Mouse (Mus musculus) gastrocnemius, adult 2 months (tissue): ENCODE measurements around the gene Yes1. TPM values are rescaled to one million over a fixed set of nuclear protein-coding genes. Genes with fewer than 3 reads are reported as not detected.

Experiments
- DNase-seq: peaks from one replicate; pipeline ENCODE4 v3.0.0; 2022
- H3K27ac ChIP-seq: fragments of 200-600 bp; 2 replicates; pipeline ENCODE4 v1.8.1; 2022; ENCODE audit warnings: mild to moderate bottlenecking
- H3K4me3 ChIP-seq: fragments of 200-600 bp; 2 replicates; pipeline ENCODE4 v1.8.1; 2022; ENCODE audit warnings: mild to moderate bottlenecking, moderate library complexity
- CTCF ChIP-seq: fragments of 200-600 bp; IDR thresholded peaks from 2 replicates; pipeline ENCODE4 v1.8.1; 2022; ENCODE audit warnings: antibody characterized with exemption, mild to moderate bottlenecking, moderate library complexity
- intact Hi-C: fragments of 180-260 bp; cut with DNase I; formaldehyde crosslinking; loops from one replicate; pipeline ENCODE4 v1.15.1; 2025
- long read RNA-seq, 2 experiments: library from polyadenylated mRNA; stranded (forward); transcript quantifications; one replicate each; pipeline ENCODE4 v2.0.0; 2021
- total RNA-seq, 2 experiments: library from RNA; stranded (reverse); gene quantifications; 2 replicates each; pipeline ENCODE4 v1.2.3; 2021

Gene Yes1
- total RNA-seq: 1 to 10 TPM; 9.1 to 9.8 TPM
- long read RNA-seq, experiment 1, partial matches to known transcripts: 0 of 3 reads
- long read RNA-seq, experiment 1, other reads (novel, unspliced or antisense): 0 of 3 reads
- long read RNA-seq, experiment 2, transcript Yes1-205 (12 exons, 2,657 nt): major isoform, 5 of 7 reads
- long read RNA-seq, experiment 2, partial matches to known transcripts: 1 of 7 reads
- long read RNA-seq, experiment 2, other reads (novel, unspliced or antisense): 1 of 7 reads

DNA sequence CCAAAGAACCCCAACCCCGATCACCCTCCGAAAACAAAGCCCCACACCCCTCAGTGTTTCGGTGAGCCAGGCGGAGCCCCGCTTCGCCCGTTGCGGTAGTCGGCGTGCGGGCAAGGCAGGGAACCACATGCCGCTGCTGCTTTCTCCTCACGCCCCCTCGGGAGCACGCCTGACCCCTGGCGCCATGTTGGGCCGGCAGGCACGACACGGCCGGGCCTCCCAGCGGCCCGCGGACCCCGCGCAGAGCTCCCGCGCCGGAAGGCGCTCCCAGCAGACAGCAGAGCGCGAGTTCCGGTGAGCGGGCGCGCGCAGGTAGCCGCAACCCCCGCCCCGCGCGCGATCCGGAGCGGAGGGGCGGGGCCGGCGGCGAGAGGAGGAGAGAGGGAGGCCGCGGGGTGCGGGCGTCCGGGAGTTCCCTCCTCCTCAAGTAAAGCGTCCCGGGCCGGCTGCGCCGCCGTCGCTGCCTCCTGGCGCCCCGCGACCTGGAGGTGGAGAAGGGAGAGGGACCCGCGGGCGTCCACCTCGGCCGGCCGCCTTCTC is at the start of gene Yes1:
Gene Yes1 (plus strand): TSS at position 371 of the 540 bp plus-strand sequence.
- peak within 1 kb of the TSS; percentile 95 for H3K4me3 ChIP-seq
- no peak for TF ChIP-seq CTCF
- intact Hi-C loops: no loop called here
- DNase-seq: peak; percentile 89
- H3K27ac ChIP-seq: peak within 1 kb of the TSS; percentile 94

DNA sequence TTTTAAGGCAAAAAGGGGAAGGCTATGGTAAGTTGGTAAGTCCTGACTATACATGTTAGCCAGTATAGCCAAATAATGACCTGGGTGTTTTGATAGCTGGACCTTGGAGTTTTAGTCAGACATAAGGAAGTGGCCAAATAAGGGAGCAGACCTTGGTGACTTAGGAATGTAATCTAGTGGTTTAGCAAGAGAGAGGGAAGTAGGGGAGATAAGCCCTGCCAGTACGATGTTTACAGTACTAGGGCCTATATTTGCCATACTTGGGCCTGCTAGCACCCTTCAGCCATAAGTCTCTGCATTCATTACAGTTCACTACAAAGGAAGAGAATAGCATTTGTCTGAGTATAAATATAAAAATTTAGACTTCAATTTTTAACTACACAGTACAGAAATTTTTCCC is 46.3 kb upstream of the Yes1 start:
- Histone ChIP-seq H3K4me3 (no peak overlapping the region), H3K27ac (no peak overlapping the region)
- no peak for DNase-seq
- no peak for TF ChIP-seq CTCF
- intact Hi-C loops: no loop called here

DNA sequence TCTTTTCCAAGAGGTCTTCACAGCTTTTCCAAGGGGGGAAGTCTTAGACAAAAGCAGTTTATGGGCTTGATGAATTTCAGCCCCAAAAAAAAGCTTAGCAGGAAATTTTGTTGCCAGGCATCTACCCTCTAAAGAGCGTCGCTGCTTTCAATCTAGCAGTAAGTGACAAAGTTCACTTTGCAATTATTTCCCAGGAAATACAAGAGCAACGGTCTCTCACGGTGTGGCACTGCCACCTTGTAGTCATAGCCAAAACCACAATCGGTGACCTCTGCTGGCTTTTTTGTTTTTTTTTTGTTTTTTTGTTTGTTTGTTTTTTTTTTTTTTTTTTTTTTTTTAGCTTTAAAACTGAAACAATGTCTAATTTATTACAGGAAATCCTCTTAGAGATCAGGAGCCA is 39.2 kb upstream of the Yes1 start:
- intact Hi-C loops: no loop called here
- DNase-seq: no peak
- Histone ChIP-seq H3K4me3 (no peak overlapping the region), H3K27ac (no peak overlapping the region)
- TF ChIP-seq CTCF: no peak

DNA sequence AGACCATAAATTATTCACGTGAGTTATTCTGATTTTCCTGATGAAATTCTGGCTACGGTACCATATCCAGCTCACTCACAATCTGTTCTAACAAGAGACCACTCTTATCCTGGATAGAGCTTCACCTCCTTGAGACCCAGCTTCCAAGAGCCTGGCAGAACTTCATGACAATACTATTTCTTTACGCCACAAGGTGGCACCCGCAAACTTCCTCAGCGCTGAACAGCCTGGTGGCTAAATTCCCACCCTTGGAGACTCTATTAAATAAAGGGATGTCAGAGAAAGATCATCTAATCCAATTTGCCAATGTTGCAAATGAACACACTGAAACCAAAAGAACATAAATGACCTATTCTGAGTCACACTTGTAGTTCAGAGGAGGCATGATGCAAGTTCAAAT is 22.8 kb upstream of the Yes1 start:
- peak; percentile 79 for TF ChIP-seq CTCF

DNA sequence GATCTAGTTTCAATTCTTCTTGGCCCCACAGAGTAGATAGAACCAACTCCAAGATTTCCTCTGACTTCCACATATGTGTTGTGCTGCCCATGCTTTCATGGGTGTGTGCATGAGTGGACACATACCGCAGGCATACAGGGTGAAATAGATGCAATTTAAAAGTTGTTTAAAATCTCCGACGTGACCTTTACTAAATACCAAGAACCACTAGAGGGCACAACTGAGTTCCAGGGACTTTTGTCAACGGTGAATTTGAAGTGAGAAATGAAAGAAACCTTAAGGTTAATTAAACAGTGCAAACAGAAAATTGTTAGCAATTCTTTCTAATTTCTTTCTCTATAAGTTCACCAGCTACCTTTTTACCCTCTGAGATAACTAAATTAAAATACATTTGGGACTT is 17.2 kb upstream of the Yes1 start:
- Histone ChIP-seq H3K27ac (peak overlapping the region; percentile 66), H3K4me3 (peak overlapping the region; percentile 31)
- intact Hi-C loops: loop anchor here (5.0 kb wide), 1 partner anchor 49 kb away; no protein-coding TSS in a partner anchor
- TF ChIP-seq CTCF: peak; percentile 83
- DNase-seq: no peak

More for the DNA sequence above, 22.8 kb upstream of the Yes1 start:
- DNase-seq: peak; percentile 44
- Histone ChIP-seq H3K4me3 (no peak overlapping the region), H3K27ac (no peak overlapping the region)
- intact Hi-C loops: loop anchor here (5.0 kb wide), 1 partner anchor 124 kb away; no protein-coding TSS in a partner anchor

DNA sequence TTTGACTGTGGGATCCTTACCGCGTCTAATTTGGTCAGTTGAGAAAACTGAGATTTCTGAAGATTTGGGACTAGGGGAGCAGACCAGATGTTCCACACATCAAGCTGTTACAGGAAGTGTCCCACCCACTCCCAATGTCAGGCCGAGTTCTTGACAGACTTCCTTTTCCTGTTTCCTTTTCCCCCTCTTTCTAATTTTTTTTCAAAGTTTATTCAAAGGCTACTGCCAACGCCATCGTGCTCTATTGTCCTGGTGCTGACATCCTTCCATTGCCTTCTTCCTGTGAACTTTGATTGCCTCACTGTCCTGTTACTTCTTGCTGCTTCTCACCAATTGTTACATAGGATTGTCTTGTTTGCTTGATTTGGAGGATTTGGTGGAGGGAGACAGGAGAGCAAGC is 16.6 kb upstream of the Yes1 start:
- no peak for TF ChIP-seq CTCF
- Histone ChIP-seq H3K27ac (peak overlapping the region; percentile 66), H3K4me3 (peak overlapping the region; percentile 31; the same call in 1 of the 2 replicates)
- intact Hi-C loops: loop anchor here (5.0 kb wide), 1 partner anchor 48 kb away; no protein-coding TSS in a partner anchor
- no peak for DNase-seq

DNA sequence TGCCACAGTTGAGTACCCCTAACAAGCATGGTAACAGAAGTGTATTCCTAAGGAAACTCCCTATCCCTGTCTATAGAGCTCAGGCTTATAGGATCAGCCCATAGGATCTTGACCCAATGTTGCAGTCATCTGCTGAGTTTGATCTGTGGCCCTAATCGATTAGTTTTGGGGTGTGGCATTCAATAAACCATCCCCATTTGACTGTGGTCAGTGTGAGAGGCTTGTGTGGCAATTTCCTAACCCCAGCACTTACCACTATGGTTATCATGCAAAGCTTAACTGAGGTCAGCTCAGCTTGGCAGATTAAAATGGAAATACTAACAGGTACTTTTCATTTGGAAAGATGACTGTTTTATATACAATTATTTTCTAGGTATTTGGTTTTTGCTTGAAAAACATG is 5.1 kb upstream of the Yes1 start:
- intact Hi-C loops: no loop called here
- Histone ChIP-seq H3K4me3 (no peak overlapping the region), H3K27ac (no peak overlapping the region)
- no peak for DNase-seq
- TF ChIP-seq CTCF: no peak

DNA sequence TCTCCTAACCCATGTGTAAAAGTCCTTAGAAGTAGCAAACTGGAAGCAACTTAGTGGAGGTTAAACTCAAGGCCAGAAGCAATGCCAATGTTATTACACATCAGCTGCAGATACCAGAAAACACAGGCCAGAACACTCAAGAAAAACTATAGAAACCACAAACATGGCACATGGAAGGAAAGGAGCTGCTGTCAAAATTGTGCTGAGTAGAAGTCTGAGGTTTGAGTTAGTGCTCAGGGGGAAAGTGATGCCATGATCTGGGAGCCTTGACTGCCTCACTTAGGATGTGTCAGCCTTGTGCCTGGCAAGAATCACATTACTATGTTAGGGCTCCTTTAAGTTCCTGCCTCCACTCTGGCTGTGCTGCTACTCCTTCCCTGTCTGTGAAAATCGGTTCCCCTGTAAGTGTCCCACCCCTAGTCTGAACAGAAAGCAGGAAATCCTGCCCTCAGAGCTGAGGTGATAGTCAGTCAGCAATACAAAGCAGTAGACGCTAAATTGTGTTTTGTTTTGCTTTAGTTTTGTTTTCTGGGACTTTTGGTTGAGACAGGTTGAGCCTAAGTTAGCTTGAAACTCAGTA is 3.1 kb upstream of the Yes1 start:
- Histone ChIP-seq H3K4me3 (peak overlapping the region; percentile 28; the same call in 1 of the 2 replicates), H3K27ac (peak overlapping the region; percentile 76)
- TF ChIP-seq CTCF: no peak
- DNase-seq: no peak
- intact Hi-C loops: no loop called here

DNA sequence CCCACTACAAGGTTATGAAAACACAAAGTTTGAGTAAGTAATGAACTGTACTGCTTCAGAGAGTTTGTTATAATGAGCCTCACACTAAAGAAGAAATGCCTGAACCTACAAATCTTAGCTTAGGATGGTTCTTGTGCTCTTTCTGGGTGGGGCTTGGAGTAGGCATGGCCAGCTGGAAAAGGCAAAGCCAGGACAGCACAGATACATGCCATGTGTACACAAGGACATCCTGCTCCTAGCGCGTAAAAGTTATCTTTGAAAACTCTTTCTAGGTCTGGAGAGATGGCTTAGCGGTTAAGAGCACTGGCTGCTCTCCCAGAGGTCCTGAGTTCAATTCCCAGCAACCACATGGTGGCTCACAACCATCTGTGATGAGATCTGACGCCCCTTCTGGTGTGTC is 2.5 kb upstream of the Yes1 start:
- Histone ChIP-seq H3K27ac (peak overlapping the region; percentile 76), H3K4me3 (peak overlapping the region; percentile 28; the same call in 1 of the 2 replicates)
- no peak for DNase-seq
- intact Hi-C loops: no loop called here
- no peak for TF ChIP-seq CTCF

DNA sequence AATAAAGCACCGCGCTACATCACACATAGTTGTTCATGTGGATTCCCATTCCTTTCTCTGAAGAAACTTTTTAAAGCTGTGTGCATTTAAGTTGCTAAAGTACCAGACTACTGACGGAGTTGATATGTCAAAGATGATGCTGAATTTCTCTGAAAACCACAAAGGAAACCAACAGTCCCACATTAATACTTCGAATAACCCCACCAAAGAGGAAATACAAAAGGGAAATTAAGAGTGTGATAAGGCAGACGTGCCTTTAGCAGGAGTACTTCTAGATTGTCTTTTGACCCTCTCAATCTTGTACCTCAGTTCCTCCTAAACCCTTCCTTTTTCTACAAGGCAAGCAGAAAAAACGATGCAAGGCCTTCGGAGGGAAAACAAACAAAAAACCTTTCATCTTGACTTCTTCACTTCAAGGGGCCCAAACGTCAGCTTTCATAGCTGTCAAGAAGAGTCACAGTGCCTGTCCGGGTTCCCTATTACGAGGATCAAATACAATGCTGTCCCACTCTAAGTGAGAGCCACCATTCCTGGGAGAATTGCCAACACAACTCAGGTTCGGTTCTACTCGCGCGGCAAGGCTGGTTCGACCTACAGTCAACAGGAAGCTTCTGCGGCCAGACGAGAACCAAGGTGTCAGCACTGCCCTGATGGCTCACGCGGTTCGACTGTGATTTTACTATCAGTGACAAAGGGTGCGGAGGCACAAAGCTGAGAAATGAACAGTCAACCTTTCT is 739 bp upstream of the Yes1 start:
- no peak for TF ChIP-seq CTCF
- intact Hi-C loops: no loop called here
- Histone ChIP-seq H3K27ac (peak overlapping the region; percentile 94), H3K4me3 (peak overlapping the region; percentile 95)
- DNase-seq: peak; percentile 55

DNA sequence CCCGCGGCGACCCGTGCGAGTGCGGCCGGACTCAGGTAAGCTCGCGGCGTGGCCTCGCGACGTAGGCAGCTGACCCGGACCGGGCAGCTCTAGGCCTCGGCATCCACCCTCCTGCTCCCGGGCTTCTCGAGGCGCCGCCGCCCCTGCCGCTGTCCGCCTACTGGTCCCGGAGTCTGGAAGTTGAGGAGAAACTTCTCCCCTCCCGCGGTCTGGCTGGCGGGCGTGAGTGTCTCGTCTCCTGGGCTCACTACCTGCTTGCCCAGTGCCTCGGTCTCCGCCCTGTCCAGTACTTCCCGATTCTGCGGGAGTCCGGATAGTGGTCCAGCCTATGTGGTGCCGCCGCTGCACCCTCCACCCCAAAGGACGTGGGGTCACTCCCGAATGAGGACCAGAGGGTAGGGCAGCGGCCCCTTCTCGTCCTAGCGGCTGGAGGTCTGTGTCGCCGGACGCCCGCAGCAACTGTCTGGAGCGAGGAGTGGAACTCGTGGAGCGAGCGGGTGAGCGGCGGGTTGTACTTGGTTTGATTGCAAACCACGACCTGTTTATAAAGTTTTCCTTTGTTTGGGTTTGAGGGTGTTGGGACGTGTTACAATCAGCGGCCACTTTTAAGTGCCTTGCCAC is 480 bp downstream of the Yes1 start:
- Histone ChIP-seq H3K27ac (peak overlapping the region; percentile 94), H3K4me3 (peak overlapping the region; percentile 95)
- DNase-seq: peak; percentile 63
- intact Hi-C loops: no loop called here
- TF ChIP-seq CTCF: no peak

DNA sequence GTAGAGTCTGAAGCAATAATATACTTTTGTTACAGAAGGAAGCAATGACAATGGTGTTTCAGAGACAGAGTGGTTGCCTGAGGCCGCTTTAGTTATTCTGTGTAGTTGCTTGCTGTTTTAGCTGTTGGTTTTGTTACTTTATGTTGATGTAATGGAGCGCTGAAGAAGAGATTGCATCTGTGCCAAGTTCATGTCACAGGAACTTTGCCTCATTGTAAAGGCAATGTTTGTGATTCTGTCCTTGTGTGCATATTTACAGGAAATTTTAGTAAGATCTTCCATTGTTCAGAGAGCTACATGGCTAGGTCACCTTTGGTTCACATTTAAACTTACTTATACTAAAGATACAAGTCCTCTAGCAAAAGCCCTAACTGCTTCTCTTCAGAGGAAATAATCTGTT is 3.3 kb downstream of the Yes1 start:
- DNase-seq: no peak
- no peak for TF ChIP-seq CTCF
- peak overlapping the region; percentile 76 for H3K27ac ChIP-seq
- intact Hi-C loops: no loop called here
- peak overlapping the region; percentile 44 for H3K4me3 ChIP-seq
